Mouse (Mus musculus): Measurements from ENCODE around the gene Prr7.

Prr7 gene

DNA sequence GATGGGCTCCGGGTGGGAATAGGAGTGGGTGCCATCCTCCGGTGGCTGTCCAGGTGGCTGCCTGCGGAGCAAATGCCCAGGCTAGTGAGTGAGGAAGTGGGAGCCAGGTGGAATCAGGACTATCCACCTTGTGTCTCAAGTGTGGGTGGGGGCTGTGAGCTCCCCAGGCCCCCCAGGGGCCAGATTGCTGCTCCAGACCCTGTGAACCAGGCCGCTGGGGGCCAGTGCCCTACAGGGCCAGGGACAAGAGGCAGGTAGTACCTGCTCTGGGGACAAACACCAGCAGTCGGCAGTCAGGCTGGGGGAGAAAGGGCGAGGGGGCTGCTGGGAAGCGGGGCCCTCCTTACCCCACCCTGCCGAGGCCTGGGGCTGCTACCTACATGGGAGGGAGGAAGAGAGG is 12.2 kb downstream of the Prr7 start:
- no peak for DNase-seq (ENCODE audit: low spot score in 2 of 2)

DNA sequence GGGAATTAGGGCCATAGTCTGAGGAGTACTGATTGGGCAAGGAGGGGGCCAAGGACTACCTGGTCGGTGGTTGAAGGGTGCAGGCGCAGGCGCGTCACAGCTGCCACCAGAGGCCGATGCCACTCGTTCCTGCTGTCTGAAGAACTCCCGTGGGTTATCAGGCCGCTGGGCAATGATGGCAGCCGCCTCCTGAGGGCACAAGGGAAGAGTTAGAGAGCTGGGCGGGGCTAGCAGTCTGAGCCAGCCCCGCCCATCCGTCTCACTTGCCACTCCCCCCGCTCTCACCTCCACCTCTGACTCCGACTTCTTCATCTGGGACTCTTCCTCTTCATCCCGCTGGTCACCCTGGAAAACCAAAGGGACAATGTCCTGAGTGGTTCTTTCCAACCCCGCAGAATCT is 13.4 kb downstream of the Prr7 start:
- DNase-seq (ENCODE audit: low spot score in 2 of 2) = no peak

DNA sequence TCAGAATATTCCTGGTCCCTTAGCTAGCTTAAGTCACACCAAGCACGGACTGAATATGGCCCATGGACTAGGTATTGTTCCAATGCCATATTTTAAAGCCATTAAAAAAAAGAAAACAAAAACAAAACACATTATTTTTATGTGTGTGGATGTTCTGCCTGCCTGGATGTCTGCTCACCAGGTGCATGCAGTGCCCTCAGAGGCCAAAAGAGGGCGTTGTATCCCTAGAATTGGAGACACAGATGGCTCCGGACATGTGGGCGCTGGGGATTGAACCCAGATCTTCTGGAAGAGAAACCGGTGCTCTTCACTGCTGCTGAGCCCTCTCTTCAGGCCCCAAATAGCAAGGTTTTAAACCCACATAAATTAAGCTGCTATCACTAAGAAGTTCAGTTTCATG is 14.0 kb downstream of the Prr7 start:
- no peak for DNase-seq (ENCODE audit: low spot score in 2 of 2)

DNA sequence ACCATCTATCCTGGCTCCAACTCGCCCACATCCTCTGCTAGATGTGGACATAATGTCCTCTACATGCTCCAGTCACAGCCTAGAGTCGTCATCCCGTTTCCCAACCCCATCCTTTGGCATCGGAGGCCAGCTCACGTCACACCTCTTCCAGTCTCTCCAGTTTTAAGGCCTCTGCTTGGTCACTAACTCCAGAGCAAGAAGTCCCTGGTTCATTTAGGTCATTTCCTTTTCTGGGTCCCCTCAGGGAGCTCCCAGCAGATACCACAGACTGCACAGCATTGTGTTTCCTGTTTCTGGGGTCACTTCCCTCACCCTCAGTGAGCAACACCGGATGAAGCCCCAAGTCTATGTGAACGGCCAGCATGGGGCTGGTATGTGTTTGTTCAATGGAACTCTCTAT is 14.9 kb downstream of the Prr7 start:
- no peak for DNase-seq (ENCODE audit: low spot score in 2 of 2)

DNA sequence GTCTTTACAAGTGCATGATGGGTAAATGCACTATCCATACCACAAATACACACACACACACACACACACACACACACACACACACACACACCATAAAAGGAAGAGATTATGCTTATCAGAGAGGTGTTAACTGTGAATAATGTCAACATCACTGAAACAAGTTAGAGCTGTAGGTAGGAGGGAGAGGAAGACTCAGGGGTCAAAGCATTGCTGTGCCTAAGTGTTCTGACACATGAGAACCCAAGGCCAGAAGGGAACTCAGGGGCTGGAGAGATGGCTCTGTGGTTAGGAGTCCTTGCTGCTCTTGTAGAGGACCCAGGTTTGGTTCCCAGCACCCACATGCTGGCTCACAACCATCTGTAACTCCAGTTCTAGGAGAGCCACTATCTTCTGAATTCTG is 15.9 kb downstream of the Prr7 start:
- DNase-seq (ENCODE audit: low spot score in 2 of 2) = no peak

DNA sequence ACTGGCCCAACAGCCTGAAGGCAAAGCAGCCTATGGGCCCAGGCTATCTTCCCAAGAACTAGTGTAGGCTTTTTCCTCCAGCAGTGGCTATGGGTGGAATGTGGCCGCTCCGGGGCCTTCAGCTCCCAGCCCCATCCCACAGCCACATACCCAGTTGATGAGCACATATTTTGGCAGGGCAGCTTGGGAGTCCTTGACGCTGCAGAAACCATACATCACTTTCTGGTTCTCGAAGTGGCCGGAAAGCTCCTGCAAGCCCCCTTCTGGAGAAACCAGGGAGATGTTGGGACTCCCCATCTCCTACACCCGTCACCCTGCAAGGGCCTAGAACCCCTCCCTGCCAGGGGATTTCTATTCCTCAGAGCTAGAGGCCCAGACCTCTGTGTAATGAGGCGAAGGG is 18.5 kb downstream of the Prr7 start:
- no peak for DNase-seq (ENCODE audit: low spot score in 2 of 2)

DNA sequence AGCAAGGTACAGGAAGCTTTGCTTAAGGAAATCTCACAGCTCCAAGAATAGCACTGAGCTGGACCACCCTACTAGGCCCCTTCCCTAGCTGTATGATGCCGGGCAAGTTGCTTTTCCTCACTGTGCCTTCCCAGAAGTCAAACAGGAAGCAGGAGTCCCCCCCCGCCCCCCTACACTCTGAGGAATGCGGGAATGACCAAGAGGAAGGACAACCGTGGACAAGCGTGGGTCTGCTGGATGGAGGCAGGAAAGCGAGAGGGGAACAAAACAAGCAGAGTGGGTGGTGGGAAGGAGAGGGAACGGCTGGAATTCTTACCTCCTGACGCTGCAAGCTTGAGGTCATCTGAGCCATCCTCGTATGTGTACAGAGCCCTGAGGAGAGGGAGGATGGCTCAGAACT is 19.0 kb downstream of the Prr7 start:
- DNase-seq (ENCODE audit: low spot score in 2 of 2) = no peak

DNA sequence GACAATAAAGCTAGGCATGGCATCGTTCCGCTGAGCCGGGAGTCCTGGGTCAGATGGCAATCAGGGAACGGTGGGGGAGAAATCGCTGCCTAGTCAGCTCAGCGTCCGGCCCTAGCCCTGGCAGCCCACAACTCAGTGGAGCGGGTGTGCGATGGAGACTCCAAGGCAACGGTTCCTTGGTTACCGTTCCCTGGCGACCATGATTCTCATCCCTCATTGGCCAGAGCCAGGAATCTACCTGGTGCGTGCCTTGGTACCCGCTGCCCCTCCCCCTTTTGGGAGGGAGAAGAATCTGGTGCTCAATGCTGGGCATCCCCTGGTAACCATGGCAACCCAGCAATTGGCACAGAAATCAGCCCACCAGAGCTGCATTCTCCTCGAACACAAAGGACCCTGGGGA is 19.5 kb downstream of the Prr7 start:
- no peak for DNase-seq (ENCODE audit: low spot score in 2 of 2)

DNA sequence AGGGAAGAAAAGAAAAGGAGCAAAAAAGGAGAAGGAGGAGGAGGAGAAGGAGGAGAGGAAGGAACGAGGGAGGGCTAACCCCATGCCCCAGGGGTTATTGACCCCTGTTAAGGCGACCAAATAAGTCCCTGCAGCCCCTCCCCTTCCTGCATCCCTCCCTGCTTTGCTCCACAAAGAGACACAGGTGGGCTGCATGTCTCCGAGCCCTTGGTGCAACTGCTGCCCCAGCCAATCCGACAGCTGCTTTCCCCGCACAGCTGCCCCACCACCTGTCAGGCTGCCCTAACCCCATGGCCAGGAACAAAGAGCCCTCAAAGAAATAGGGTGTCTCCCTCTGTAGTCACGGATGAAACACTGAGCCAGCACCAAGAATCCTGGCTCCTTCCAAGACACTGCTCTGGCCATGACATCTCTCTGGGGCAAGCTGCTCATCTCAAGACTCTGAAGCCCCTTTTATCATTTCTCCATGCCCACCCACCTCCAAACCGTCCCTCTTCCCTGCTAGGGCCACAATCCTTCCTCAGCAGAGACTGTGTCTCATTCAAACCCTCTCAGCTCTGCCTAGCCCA is 20.5 kb downstream of the Prr7 start:
- DNase-seq (ENCODE audit: low spot score in 2 of 2) = no peak

DNA sequence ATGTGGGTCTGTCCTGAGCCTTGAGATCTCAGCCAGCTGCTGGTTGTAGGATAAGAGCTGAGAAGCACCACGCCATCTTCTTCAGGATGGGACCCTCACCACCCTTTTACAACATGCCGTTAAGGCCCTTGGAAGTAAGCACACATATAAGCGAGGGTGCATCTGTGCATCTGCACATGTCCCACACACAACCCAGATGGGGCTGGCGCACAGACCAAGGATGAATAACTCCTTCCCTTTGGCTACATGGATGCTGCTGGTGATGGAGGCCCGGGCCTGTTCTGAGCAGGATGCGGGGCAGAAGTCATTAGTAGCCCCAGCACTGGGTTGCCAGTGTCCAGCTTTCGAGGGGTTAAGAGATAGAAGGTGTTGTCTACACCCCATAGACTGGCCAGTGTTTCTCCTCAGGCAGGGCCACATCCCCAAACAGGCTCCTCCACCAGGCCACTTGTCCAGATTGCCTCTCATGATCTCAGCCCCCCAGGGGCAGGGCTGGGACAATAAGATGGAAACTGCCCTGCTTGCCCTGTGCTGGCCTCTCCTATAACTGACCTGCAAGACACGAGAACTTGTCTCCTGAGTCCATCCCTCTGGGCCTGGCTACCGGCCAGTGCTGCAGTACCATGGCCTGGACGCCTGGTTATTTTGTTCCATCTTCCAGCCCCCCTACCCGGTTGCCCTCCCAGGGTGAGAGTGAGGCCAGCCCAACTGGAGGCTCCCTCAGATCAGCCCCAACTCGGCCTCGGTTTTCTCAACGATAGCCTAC is 22.1 kb downstream of the Prr7 start:
- DNase-seq (ENCODE audit: low spot score in 2 of 2) = no peak

DNA sequence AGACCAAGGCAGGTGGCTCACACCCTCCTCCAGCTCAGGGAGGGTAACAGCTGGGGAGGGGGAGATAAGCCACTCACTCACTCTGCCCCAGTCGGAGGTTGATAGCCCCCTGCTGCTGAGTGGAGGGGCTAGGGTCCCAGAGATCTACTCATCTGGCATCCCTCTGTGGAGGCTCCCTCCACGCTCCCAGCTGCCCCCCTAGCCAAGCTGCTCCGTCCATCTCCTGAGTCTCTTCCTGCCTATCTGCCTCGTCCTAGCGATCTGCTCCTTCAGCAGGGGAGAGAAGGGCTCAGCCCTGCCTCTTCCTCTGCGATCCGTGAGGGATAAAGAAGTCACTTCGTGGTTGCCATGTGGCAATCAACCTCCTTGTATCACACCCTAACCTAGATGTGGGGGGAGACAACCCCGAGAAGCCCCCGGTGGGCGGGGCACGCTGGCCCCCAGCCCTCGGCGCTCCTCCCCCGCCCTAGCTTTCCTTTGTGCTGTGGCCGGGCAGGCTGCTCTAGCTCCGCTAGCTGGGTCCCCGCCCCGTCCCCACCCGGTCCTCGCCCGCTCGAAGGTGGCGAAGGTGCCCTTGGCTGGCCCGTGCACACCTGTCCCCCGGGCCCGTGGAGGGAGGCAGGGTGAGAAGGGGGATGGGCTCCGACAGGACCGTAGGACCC is 23.0 kb downstream of the Prr7 start:
- DNase-seq (ENCODE audit: low spot score in 2 of 2) = no peak

DNA sequence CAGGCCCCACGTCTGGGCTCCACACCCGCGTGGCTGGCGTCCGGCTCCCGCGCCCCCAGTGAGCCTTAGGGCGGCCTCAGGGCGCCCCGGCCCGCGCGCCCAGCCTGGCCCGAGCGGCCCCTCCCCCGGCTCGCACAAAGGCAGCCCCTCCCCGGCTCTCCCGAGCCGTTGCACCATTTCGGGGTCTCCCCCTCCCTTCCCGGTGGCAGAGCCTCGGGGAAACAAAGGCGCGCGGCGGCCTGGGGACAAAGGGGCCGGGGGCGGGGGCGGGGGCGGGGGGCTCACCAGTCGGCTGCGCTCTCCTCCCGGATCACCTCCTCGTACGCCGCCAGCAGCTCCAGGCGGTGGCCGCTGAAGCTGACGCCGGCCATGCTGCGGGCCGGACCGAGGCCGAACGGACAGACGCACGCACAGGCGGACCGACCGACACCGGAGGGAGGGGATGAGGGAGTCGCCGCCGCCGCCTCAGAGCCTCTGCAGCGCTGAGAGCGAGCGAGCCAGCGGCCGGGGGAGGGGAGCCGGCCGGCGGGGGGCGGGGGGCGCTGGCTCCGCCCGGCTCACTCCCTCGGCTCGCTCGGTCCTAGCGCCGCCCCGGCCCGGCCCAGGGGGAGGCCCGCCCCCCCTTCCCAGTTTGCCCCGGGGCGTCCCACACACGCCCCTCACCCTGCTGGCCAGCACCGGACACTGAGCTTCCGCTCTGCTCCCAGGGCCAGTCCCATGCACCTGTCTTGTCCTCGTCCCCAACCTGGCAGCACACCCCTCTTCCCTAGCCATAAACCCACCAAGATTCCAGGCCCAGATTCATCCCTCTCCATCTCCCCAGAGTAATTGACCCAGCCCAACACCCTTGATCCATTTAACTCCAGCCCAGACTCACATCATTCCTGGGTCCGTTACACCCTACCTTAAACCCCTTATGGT is 23.8 kb downstream of the Prr7 start, which contains the start of gene Dbn1:
Gene Dbn1, minus strand, starts transcription at position 534 of the 921 bp plus-strand sequence.
- no peak for DNase-seq (ENCODE audit: low spot score in 2 of 2)

DNA sequence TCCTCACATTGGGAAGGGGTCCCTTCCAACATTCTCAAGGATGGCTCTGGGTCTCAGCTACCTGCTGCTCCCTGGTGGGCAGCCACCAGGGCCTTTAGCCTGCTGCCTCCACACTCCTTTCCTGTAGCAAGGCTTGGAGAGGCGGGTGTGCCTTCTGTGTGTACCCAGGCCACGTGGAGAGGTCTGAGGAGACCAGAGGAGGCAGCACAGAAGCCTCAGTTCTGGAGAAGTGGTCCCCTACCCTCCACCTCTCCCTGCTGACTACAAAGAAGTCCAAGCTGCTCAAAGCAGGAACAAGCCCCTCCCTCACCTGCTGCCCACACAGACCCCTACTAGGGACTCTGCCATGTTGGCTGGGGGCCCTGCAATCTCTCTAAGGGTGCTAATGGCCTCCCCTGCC is 30.2 kb downstream of the Prr7 start:
- no peak for DNase-seq (ENCODE audit: low spot score in 2 of 2)

DNA sequence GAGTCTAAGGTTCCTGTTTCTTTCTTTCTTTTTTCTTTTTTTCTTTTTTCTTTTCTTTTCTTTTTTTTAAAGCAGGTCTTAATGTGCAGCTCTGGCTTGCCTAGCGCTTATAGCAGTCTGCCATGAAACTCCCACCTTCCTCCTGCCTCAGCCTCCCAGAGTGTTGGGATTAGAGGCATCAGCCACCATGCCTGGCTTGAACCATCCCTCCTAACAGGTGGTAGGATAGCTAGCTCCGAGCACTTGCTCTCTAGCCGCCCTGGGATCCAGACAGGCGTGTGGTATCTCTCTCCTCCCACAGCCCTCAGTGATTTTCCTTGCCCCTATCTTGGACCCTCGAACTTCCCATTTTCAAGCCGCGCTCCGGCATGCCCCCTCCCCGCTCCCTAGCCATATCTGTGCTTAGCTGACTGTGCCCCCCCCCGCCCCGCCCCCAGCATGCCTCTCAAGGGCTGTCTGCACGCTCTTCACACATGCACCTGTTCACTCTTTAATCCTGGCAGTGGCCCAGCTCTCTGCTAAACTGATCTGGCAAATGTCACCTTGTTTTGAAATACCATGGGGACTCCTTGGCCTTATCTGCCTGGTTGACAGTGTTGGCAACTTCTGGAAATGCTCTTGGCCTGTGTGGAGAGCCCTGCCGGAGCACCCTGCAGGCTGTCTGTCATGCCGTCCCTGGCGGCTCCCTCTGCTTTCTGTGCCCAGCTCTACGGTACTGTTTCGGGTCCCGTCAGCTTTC is 31.0 kb downstream of the Prr7 start:
- DNase-seq (ENCODE audit: low spot score in 2 of 2) = no peak

DNA sequence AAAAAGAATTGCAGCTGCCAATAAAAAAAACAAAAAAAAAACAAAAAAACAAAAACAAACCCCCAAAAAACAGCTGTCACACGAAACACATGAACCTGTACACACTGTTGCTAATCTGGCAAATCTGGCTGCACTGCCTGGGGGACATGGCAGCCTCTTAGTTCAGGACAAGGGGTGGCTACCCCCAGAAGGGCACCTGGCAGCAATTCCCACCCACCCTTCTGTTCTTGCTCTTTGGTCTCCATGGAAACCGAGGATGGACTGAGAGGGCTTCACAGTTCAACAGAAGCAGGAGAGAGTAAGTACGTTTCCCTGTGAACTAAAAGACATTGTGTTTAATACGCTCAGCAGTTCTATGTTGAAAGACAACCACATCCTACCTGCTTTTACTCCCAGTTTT is 31.6 kb downstream of the Prr7 start:
- no peak for DNase-seq (ENCODE audit: low spot score in 2 of 2)

DNA sequence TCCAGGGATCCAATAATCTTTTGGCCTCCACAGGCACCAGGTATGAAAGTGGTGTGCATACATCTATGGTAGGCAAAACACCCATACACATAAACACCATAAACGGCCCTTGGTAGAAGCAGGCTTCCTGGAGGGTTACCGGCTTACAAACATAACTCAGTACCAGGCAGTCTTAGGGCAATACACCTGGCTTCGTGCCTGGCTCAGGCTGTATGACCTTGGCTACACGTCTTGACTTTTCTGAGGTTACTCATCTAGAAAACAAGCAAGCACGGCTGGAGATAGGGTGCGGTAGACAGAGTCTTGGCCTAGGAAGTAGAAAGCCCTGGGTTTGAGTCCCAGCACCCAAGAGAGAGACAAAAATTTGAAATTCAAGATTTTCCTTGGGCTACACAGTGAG is 32.6 kb downstream of the Prr7 start:
- no peak for DNase-seq (ENCODE audit: low spot score in 2 of 2)

DNA sequence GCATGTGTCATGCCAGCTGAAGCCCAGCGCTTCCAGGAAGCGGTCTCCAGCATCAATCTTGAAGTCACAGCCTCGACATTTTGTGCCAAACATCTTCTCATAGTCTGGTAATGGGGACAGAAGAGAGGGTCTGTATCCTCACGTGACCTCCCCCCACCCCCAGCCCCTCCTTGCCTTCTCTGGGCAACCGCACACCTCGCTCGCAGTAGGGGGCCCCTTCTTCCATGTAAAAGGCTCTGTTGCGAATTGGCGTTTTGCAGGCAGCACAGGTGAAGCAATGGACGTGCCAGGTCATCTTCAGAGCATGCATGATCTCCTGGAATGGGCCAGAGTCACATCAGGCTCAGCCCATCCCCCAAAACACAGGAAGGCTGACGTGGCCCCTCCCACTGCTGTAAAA is 34.8 kb downstream of the Prr7 start:
- no peak for DNase-seq (ENCODE audit: low spot score in 2 of 2)

DNA sequence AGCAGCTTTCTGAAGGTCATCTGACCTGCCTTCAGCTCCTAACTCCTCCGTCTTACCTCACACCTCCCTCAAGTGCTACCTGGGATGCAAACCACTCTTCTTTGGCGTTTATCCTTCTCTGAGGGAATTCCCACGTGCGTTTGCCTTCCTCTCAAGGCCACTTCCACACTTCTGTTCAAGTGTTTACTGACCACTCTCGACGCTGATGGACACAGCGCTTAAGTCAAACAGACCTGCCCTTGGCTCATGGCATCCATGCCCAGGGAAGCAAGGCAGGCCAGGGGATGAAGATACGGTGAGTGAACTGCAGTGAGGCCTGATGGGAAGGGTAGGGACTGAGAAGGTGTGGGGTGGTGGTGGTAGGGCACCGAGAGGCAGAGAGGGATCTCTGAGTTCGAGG is 36.5 kb downstream of the Prr7 start:
- DNase-seq (ENCODE audit: low spot score in 2 of 2) = no peak

DNA sequence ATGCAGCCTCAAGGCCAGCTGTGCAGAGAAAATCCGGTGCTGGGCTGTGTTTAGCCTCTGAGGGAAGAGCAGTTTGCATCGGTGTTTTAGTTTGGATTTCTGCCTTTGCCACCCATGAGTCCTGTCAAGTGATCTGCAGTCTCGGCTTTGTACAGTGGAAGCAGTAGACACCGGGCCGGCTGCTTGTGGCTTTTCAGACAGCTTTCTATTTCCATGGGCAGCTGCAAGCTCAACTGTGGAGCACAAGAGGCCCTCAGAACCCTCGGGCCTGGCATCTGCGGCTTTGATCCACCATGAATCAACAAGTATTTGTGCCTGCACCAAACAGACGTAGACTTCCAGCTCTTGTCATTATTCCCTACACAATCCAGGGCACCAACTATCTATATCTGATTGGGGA is 38.3 kb downstream of the Prr7 start:
- DNase-seq (ENCODE audit: low spot score in 2 of 2) = no peak

DNA sequence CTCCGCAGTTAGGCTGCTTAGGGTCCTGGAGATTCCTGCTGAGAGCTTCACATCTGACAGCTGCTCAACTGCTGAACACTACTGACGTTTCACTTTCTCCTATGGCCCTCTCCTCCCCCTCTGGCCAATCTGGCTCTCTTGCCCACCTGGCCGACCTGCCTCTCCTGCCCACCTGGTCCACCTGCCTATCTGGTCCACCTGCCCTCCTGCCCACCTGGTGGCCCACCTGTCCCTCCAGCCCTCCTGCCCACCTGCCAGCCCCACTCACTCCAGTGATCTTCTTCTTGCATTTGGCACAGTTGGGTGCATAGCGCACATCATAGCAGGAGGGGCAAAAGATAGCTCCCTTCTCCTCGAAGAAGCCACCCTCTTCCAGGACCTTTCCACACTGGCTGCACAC is 40.3 kb downstream of the Prr7 start:
- DNase-seq (ENCODE audit: low spot score in 2 of 2) = no peak

DNA sequence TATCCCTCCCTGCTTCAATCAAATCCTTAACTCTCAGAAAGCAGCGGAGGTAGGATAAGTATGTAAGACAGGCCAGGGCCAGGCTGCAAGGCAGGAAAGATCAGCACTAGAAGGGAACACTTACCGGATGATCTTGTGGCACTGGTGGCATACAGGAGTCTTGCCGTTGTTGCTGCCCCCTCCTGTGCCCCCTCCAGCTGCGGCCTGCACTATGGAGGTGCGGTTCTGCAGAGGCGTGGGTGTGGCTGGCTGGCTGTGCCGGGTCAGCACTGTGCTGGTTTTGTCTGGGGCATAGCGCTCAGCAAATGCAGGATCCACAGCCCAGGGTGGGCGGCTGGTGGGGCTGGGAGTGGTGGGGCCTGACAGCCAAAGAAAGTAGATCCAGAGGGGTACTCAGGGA is 41.7 kb downstream of the Prr7 start:
- DNase-seq (ENCODE audit: low spot score in 2 of 2) = no peak

DNA sequence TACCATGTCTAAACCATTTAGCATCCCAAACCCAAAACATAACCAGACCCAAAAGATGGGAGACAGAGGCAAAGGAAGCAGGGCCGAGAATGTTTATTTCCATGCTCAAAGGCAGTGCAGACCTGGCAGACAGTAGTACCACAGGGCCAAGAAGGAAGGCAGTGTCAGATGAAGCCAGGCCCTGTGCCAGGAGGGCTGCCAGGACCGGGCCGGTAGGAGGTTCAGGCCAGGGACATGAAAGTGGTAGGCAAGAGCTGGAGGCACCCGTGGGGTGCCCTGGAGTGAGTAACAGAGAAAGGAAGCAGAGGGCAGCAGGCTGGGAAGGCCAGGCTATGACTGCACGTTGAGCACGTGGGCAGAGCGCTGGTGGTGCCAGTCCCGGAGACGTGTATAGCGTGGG is 42.6 kb downstream of the Prr7 start:
- DNase-seq (ENCODE audit: low spot score in 2 of 2) = no peak
